Mouse (Mus musculus): Measurements from ENCODE around the gene BC005624.

GRCm38 (mm10) chr2:31002857-31003256, 20.9 kb upstream of the BC005624 start:
- TF ChIP-seq CTCF (IDR thresholded peaks at IDR 0.05; ENCODE audit: borderline replicate concordance, insufficient read depth, low read depth, low read length), result no peak
- TF ChIP-seq POLR2A (IDR thresholded peaks at IDR 0.05; ENCODE audit: borderline replicate concordance, insufficient read depth, low read length), result no peak

Data from cerebellum, adult 2 months (tissue).